Mouse (Mus musculus): ENCODE measurements around the gene Mrpl38. TPM values are rescaled to one million over a fixed set of nuclear protein-coding genes. Genes with fewer than 3 reads are reported as not detected.
"Not testable (repeated sequence)": the region's sequence is repeated elsewhere in the genome, so short reads cannot be mapped to it uniquely, and the experiment has no call there.

Gene Mrpl38
- polyA plus RNA-seq, 1 experiment from 2014 or later, result 79.3 TPM

DNA sequence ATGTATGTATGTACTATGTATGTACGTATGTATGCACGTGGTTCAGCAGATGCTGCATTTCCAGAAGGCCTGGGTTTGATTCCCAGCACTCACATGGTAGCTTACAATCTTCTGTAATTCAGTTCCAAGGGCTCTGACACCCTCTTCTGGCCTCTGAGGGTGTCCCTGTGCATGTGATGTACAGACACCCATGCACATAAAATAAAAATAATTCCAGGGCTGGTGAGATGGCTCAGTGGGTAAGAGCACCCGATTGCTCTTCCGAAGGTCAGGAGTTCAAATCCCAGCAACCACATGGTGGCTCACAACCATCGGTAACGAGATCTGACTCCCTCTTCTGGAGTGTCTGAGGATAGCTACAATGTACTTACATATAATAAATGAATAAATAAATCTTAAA is 45.7 kb downstream of the Mrpl38 start:
- H3K27me3 ChIP-seq (ENCODE audit: control insufficient read depth, insufficient read depth, low read depth, low read length); H3K4me1 ChIP-seq (replicated peaks; ENCODE audit: control insufficient read depth, insufficient read depth, low read length); H3K36me3 ChIP-seq (ENCODE audit: control insufficient read depth, insufficient read depth, low read length); H3K9me3 ChIP-seq (ENCODE audit: control insufficient read depth, low read length); H3K9ac ChIP-seq (ENCODE audit: low read length); ATAC-seq (ENCODE audit: low read depth); H3K4me2 ChIP-seq (ENCODE audit: low read depth, low read length); H3K4me3 ChIP-seq (ENCODE audit: low read length); H3K27ac ChIP-seq (ENCODE audit: low read length): not testable (repeated sequence)
- 88% methylated on average over 6 of the region's 6 CpGs for WGBS

DNA sequence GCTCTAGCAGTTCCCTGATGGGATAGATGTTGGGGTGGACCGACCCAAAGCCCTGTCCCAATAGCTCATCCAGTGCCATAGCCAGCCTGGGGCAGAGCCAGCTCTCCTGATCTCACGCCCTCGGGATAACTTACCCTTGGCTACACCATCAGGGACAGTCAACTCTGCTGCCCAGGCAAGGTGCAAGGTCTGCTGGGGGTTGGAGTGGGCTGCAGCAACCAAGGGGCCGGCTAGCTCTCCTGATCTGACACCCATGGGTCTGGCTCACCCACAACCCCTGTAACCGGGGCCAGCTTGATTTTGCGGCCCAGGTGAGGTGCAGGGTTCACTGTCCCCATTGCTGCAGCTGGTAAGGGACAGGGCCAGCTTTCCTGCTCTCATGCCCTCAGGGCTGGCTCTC is 47.1 kb downstream of the Mrpl38 start:
- no peak overlapping the region for H3K27ac ChIP-seq (ENCODE audit: low read length)
- no peak for ATAC-seq (ENCODE audit: low read depth)
- 87% methylated on average over 6 of the region's 6 CpGs for WGBS
- H3K9ac ChIP-seq (ENCODE audit: low read length), result no peak overlapping the region
- no peaks in the 10 kb centered on the region for H3K27me3 ChIP-seq (ENCODE audit: control insufficient read depth, insufficient read depth, low read depth, low read length)
- peaks cover 9% of the 10 kb centered on the region for H3K4me1 ChIP-seq (replicated peaks; ENCODE audit: control insufficient read depth, insufficient read depth, low read length)
- H3K36me3 ChIP-seq (ENCODE audit: control insufficient read depth, insufficient read depth, low read length), result no peaks in the 10 kb centered on the region
- no peak overlapping the region for H3K4me3 ChIP-seq (ENCODE audit: low read length)
- H3K9me3 ChIP-seq (ENCODE audit: control insufficient read depth, low read length), result peaks cover 1% of the 10 kb centered on the region; the same call in 1 of the 2 replicates
- H3K4me2 ChIP-seq (ENCODE audit: low read depth, low read length), result no peak overlapping the region

DNA sequence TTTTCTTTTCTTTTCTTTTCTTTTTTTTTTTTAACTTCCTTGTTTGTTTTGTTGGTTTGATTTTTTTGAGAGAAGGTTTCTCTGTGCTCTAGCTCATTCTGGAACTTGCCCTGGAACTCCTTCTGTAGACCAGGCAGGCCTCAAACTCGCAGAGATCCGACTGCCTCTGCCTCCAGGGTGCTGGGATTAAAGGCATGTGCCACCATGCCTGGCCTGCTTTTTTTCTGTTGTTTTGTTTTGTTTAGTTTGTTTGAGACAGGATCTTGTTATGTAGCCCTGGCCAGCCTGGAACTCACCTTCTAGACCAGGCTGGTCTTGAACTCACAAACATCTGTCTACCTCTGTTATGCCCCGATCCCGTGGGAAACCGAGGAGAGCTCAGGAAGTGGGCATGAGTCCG is 49.1 kb downstream of the Mrpl38 start:
- H3K4me3 ChIP-seq (ENCODE audit: low read length), result no peak overlapping the region
- H3K27ac ChIP-seq (ENCODE audit: low read length), result no peak overlapping the region
- no peaks in the 10 kb centered on the region for H3K27me3 ChIP-seq (ENCODE audit: control insufficient read depth, insufficient read depth, low read depth, low read length)
- no peak for ATAC-seq (ENCODE audit: low read depth)
- peaks cover 16% of the 10 kb centered on the region for H3K4me1 ChIP-seq (replicated peaks; ENCODE audit: control insufficient read depth, insufficient read depth, low read length)
- WGBS, result 80% methylated on average over 6 of the region's 6 CpGs
- H3K9me3 ChIP-seq (ENCODE audit: control insufficient read depth, low read length), result no peaks in the 10 kb centered on the region
- no peak overlapping the region for H3K4me2 ChIP-seq (ENCODE audit: low read depth, low read length)
- no peaks in the 10 kb centered on the region for H3K36me3 ChIP-seq (ENCODE audit: control insufficient read depth, insufficient read depth, low read length)
- H3K9ac ChIP-seq (ENCODE audit: low read length), result no peak overlapping the region

DNA sequence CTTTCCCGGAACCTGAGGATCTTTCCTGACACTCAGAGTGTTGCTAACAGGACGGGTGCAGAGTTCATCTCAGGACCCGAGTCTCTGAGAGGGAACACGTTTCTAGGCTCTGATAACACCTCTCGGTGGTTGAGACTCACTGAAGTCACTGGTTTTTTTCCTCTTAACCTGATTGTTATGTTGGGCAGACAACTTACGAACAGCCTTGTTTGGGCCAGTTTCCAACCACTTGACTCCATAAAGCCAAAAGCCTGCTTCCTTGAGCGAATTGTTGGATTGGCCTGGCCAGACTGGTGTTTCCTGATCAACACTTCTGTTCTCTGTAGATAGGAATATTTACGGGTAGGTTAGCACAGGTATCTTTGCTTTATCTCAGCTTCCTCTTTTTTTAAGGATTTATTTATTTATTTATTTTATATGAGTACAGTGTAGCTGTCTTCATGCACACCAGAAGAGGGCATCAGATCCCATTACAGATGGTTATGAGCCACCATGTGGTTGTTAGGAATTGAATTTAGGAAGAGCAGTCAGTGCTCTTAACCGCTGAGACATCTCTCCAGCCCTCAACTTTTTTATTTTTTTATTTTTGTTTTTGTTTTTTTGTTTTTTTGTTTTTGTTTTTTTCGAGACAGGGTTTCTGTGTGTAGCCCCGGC is 49.8 kb downstream of the Mrpl38 start:
- Histone ChIP-seq H3K27me3 (ENCODE audit: control insufficient read depth, insufficient read depth, low read depth, low read length) (no peaks in the 10 kb centered on the region), H3K4me2 (ENCODE audit: low read depth, low read length) (no peak overlapping the region), H3K27ac (ENCODE audit: low read length) (no peak overlapping the region), H3K9ac (ENCODE audit: low read length) (no peak overlapping the region), H3K4me1 (replicated peaks; ENCODE audit: control insufficient read depth, insufficient read depth, low read length) (peaks cover 13% of the 10 kb centered on the region), H3K9me3 (ENCODE audit: control insufficient read depth, low read length) (no peaks in the 10 kb centered on the region), H3K4me3 (ENCODE audit: low read length) (no peak overlapping the region), H3K36me3 (ENCODE audit: control insufficient read depth, insufficient read depth, low read length) (no peaks in the 10 kb centered on the region)
- WGBS, result 65% methylated on average over 11 of the region's 11 CpGs
- no peak for ATAC-seq (ENCODE audit: low read depth)

DNA sequence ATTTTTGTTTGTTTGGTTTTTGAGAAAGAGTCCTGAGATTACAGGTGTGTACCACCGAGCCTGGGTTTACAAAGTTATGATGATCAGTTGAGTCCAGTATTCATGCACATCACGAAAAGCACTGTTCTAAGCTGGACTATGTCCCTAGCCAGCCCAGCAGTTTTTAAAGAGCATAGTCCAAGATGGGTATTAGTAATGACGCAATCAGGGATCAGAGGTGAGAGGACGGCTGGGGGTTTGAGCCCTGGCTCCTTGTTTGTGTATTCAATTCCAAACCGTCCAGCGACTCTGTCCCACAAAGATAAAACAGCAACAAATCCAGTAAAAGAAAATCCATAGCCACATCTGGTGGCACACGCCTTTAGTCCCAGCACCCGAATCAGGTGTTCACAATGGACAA is 50.5 kb downstream of the Mrpl38 start:
- ATAC-seq (ENCODE audit: low read depth), result no peak
- Histone ChIP-seq H3K4me3 (ENCODE audit: low read length) (no peak overlapping the region), H3K4me2 (ENCODE audit: low read depth, low read length) (peak overlapping the region; percentile 70; the same call in 1 of the 2 replicates), H3K4me1 (replicated peaks; ENCODE audit: control insufficient read depth, insufficient read depth, low read length) (peaks cover 12% of the 10 kb centered on the region), H3K9ac (ENCODE audit: low read length) (no peak overlapping the region; the same call in 1 of the 2 replicates), H3K27ac (ENCODE audit: low read length) (no peak overlapping the region), H3K36me3 (ENCODE audit: control insufficient read depth, insufficient read depth, low read length) (peaks cover 6% of the 10 kb centered on the region), H3K9me3 (ENCODE audit: control insufficient read depth, low read length) (no peaks in the 10 kb centered on the region), H3K27me3 (ENCODE audit: control insufficient read depth, insufficient read depth, low read depth, low read length) (no peaks in the 10 kb centered on the region)
- 69% methylated on average over 8 of the region's 8 CpGs for whole genome bisulfite sequencing

DNA sequence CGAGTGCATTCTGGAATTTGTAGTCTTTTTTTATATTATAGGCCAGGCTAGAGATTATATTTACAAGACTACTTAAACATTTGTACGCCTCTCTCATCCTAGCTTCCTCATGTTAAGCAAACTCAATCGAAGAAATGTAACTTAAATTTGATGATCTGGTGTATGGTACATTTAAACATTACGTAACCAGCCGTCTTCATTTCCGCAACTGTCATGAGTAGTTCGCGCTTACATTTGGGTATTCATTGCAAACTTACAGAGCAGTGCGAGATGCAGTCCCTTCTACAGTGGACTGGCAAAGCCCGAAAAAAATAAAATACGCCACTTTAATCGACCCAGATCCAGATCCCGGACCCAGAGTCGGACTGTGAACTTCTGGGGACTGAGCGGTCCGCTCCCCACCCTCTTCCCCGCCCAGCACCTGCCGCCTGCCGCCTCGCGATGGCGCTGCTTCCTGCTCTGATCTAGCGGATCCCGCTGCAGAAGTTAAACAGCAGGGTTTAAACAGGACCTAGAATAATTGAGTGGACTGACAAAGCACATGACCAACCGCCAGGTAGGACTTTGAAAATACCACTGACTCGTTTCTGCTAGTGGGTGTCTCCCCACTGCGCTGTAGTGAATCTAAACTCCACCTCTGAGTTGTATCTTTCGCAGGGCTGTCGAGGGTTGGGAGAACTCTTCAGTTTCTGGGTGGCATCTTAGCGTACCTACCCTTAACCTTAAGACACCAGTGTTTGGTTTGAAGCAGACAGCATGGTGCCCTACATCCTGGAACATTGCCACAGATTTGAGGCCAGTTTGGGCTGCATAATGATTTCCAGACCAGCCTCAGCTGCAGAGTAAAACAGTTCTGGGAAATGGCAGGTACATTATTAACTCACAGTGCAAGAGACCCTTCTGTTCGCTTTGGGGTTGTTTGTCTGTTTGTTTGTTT is 51.2 kb downstream of the Mrpl38 start:
- Histone ChIP-seq H3K9ac (ENCODE audit: low read length) (peak overlapping the region; percentile 63), H3K27me3 (ENCODE audit: control insufficient read depth, insufficient read depth, low read depth, low read length) (no peaks in the 10 kb centered on the region), H3K4me3 (ENCODE audit: low read length) (peak overlapping the region; percentile 59), H3K4me2 (ENCODE audit: low read depth, low read length) (peak overlapping the region; percentile 70), H3K9me3 (ENCODE audit: control insufficient read depth, low read length) (no peaks in the 10 kb centered on the region), H3K36me3 (ENCODE audit: control insufficient read depth, insufficient read depth, low read length) (peaks cover 10% of the 10 kb centered on the region), H3K4me1 (replicated peaks; ENCODE audit: control insufficient read depth, insufficient read depth, low read length) (peaks cover 12% of the 10 kb centered on the region), H3K27ac (ENCODE audit: low read length) (peak overlapping the region; percentile 91)
- WGBS, result 2% methylated on average over 31 of the region's 31 CpGs
- ATAC-seq (ENCODE audit: low read depth), result peak; percentile 83

DNA sequence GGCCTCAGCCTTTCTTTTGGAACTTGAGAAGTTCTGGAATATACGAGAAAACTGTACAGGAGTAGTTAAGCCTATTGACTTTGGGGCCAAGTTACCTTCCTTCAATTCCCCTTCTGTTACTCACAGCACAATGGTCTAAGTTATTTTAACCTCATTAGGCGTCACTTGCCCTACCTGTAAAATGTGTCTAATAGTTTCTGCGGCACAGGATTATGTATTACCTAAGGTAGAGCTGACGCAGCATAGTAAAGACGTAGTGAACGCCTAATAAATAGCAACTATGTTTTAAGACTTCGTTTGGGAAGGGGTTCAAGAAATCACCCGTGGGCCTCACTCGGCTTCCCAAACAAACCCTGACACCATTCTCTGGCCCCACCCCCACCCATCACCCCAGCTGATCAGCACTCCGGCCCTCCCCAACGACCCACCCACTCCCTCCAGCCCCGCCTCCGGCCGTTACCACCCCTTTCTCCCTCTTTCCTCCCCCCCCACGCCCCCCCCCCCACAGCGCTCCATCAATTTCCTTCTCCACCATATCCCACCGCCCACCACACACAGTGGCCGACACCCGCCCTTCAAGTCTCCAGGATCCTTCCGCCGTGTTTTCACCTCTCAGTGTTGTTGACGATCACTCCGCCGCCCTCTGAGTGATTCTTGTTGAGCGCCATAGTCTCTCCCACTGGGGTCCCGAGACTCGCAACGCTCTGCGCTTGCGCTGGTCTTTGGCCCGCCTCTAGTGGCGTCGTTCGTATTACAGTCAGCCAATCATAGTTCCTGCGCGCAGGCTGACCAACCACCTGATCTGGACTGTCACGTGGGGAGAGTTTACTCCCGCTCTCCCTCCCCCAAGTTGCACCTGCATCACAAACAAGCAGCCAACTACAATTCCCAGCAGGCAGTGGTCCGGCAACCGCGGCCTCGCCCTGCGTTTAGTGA is 52.1 kb downstream of the Mrpl38 start, which contains the start of gene Wbp2:
Gene Wbp2 (minus strand): TSS at position 738 of the 936 bp plus-strand sequence.
- WGBS, result 3% methylated on average over 38 of the region's 43 CpGs
- H3K27ac ChIP-seq (ENCODE audit: low read length), result peak within 1 kb of the TSS; percentile 91
- peak within 1 kb of the TSS; percentile 70 for H3K4me2 ChIP-seq (ENCODE audit: low read depth, low read length)
- H3K27me3 ChIP-seq (ENCODE audit: control insufficient read depth, insufficient read depth, low read depth, low read length), result no peaks in the 10 kb centered on the region
- peak within 1 kb of the TSS; percentile 63 for H3K9ac ChIP-seq (ENCODE audit: low read length)
- no peaks in the 10 kb centered on the region for H3K9me3 ChIP-seq (ENCODE audit: control insufficient read depth, low read length)
- peaks cover 12% of the 10 kb centered on the region for H3K4me1 ChIP-seq (replicated peaks; ENCODE audit: control insufficient read depth, insufficient read depth, low read length)
- peak within 1 kb of the TSS; percentile 59 for H3K4me3 ChIP-seq (ENCODE audit: low read length)
- H3K36me3 ChIP-seq (ENCODE audit: control insufficient read depth, insufficient read depth, low read length), result peaks cover 19% of the 10 kb centered on the region
- peak; percentile 98 for ATAC-seq (ENCODE audit: low read depth)

DNA sequence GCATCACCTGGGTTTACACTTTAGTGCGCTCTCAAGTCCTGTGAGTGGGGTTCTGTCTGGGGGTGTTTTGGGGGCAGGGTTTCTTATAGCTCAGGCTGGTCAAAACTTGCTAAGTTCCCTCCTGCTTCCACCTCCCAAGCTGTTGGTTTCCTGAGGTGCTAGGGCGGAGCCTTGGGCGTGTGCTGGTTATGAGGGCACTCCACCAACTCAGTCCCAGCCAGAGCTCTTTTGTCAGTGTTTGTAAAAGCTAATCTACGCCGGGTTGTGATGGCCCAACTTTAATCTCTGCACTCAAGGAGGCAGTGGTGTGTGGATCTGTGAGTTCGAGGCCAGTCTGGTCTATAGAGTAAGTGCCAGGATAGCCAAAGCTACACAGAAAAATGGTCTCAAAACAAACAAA is 54.5 kb downstream of the Mrpl38 start:
- Histone ChIP-seq H3K4me3 (ENCODE audit: low read length) (no peak overlapping the region), H3K27ac (ENCODE audit: low read length) (no peak overlapping the region), H3K27me3 (ENCODE audit: control insufficient read depth, insufficient read depth, low read depth, low read length) (no peaks in the 10 kb centered on the region), H3K9me3 (ENCODE audit: control insufficient read depth, low read length) (no peaks in the 10 kb centered on the region), H3K9ac (ENCODE audit: low read length) (no peak overlapping the region), H3K4me1 (replicated peaks; ENCODE audit: control insufficient read depth, insufficient read depth, low read length) (peaks cover 12% of the 10 kb centered on the region), H3K36me3 (ENCODE audit: control insufficient read depth, insufficient read depth, low read length) (peaks cover 32% of the 10 kb centered on the region), H3K4me2 (ENCODE audit: low read depth, low read length) (no peak overlapping the region)
- WGBS, result 83% methylated on average over 6 of the region's 6 CpGs
- ATAC-seq (ENCODE audit: low read depth), result no peak
